Mouse (Mus musculus): ENCODE measurements around the gene Fam126b. TPM values are rescaled to one million over a fixed set of nuclear protein-coding genes. Genes with fewer than 3 reads are reported as not detected.

Fam126b gene
- polyA plus RNA-seq, 1 experiment, result 1.2 TPM

GRCm38 (mm10) chr1:58482647-58483046 is 103.5 kb downstream of the Fam126b start:
- TF ChIP-seq POLR2A (IDR thresholded peaks at IDR 0.05; ENCODE audit: low read depth, low read length) (no peak), CTCF (IDR thresholded peaks at IDR 0.05; ENCODE audit: extremely low read depth, insufficient read length, insufficient replicate concordance, low read depth, low read length) (no peak)
- peaks cover 25% of the 10 kb centered on the region for H3K36me3 ChIP-seq (ENCODE audit: control insufficient read depth, insufficient read depth, low read length)
- 97% methylated on average over 4 of the region's 4 CpGs for WGBS
- H3K4me3 ChIP-seq (ENCODE audit: low read depth, low read length), result no peak overlapping the region
- H3K4me1 ChIP-seq (ENCODE audit: control insufficient read depth, insufficient read depth, insufficient read length, low read length), result 0 out of 2 replicates have a peak, but pooled peaks cover 2% of the 10 kb centered on the region
- no peaks in the 10 kb centered on the region for H3K27me3 ChIP-seq (ENCODE audit: control insufficient read depth, insufficient read depth, low read length)
- no peak overlapping the region for H3K27ac ChIP-seq (ENCODE audit: insufficient read depth, low read depth, low read length)

GRCm38 (mm10) chr1:58475662-58476061 is 110.5 kb downstream of the Fam126b start:
- H3K36me3 ChIP-seq (ENCODE audit: control insufficient read depth, insufficient read depth, low read length), result peaks cover 44% of the 10 kb centered on the region
- no peak overlapping the region for H3K27ac ChIP-seq (ENCODE audit: insufficient read depth, low read depth, low read length)

More at GRCm38 (mm10) chr1:58475662-58476061, 110.5 kb downstream of the Fam126b start:
- WGBS, result 83% methylated on average over 8 of the region's 8 CpGs
- H3K4me1 ChIP-seq (ENCODE audit: control insufficient read depth, insufficient read depth, insufficient read length, low read length), result no peaks in the 10 kb centered on the region
- no peaks in the 10 kb centered on the region for H3K27me3 ChIP-seq (ENCODE audit: control insufficient read depth, insufficient read depth, low read length)
- H3K4me3 ChIP-seq (ENCODE audit: low read depth, low read length), result no peak overlapping the region
- TF ChIP-seq POLR2A (IDR thresholded peaks at IDR 0.05; ENCODE audit: low read depth, low read length), result no peak
- TF ChIP-seq CTCF (IDR thresholded peaks at IDR 0.05; ENCODE audit: extremely low read depth, insufficient read length, insufficient replicate concordance, low read depth, low read length), result no peak

Other genes starting within 250 kb of the Fam126b start
- gene Bzw1, start 193.4 kb downstream of the Fam126b start, polyA plus RNA-seq (2012; rRNA removed), result 5.6 and 9.6 TPM in 2 replicates
- gene Clk1, start 162.3 kb downstream of the Fam126b start, polyA plus RNA-seq (2012; rRNA removed), result 4.4 and 11.1 TPM in 2 replicates
- gene Nif3l1, start 141.2 kb downstream of the Fam126b start, polyA plus RNA-seq (2012; rRNA removed), result 4.5 and 6.7 TPM in 2 replicates
- 4.0 and 6.2 TPM in 2 replicates for gene Ppil3, start 140.8 kb downstream of the Fam126b start, polyA plus RNA-seq (2012; rRNA removed)
- 4.0 and 6.1 TPM in 2 replicates for gene Orc2, start 81.2 kb downstream of the Fam126b start, polyA plus RNA-seq (2012; rRNA removed)
- 17.3 and 21.3 TPM in 2 replicates for gene Ndufb3, start 61 bp upstream of the Fam126b start, polyA plus RNA-seq (2012; rRNA removed)
- 0.06 and 0.47 TPM in 2 replicates for gene Als2cr12, start 109.7 kb upstream of the Fam126b start, polyA plus RNA-seq (2012; rRNA removed)
- gene Cflar, start 125.2 kb upstream of the Fam126b start, polyA plus RNA-seq (2012; rRNA removed), result 9.8 and 29.5 TPM in 2 replicates
- gene Casp8, start 209.1 kb upstream of the Fam126b start, polyA plus RNA-seq (2012; rRNA removed), result 4.1 and 9.4 TPM in 2 replicates

All from small intestine, adult 2 months (tissue).